Mouse (Mus musculus): Measurements from ENCODE around the gene Mxd3.

DNA sequence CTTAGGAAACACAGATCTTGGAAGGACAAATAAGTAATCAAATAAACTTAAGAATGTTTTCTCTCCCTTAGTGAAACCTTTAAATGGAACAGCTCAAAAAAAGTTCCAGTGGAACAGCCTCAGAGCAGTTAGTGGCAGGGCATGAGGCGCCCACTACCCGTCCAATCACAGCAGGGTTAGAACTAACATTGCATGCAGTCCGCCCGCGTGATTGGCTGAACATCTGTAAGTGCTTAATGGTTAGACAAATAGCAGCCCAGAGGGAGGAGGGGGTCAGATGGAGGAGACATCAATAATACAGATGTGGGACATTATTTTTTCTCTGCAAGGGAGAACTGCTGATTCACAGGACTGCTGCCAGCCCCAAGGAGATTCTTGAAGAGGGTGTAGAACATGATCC lies 52.4 kb downstream of the Mxd3 start:
- TF ChIP-seq CTCF (IDR thresholded peaks at IDR 0.05; ENCODE audit: low read depth, low read length), result no peak
- no peak for TF ChIP-seq GATA1 (IDR thresholded peaks at IDR 0.05; ENCODE audit: borderline replicate concordance, low read length)
- TF ChIP-seq GATA2 (IDR thresholded peaks at IDR 0.05; ENCODE audit: borderline replicate concordance, low read depth, low read length), result no peak
- no peak for TF ChIP-seq TAL1 (conservative IDR thresholded peaks at IDR 0.05; ENCODE audit: low read depth, low read length)
- TF ChIP-seq POLR2AphosphoS5 (IDR thresholded peaks at IDR 0.05; ENCODE audit: insufficient replicate concordance, low read depth, low read length), result no peak

All from G1E (cell line).